Mouse (Mus musculus): ENCODE measurements at regions not wholly inside any gene's neighbourhood (a gene's known extent, or its start where the extent isn't known, plus 50 kb on each side); places are given as distances from the start of the nearest gene placed in this dataset.

DNA sequence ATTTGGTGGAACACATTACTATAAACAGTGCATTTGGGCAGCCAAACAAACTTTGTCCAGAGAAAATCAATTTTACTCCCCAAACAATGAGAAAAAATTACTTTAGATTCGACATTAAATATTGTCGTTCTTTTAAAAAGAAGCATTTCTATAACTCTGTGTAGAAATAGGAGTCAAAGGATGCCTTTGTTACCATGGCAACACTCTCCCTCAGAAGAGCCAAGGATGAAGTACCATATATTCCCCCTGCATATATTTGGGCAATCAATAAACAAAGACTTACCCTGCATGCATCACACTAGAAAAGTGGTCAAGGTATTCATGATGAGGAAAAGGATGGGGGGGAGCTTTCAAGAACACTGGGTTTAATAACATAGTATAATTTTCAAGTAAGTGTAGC lies 70.9 kb upstream of the Tenm2 start:
- TF ChIP-seq CTCF (conservative IDR thresholded peaks at IDR 0.05; ENCODE audit: low read length) = no peak
- TF ChIP-seq NANOG (IDR thresholded peaks at IDR 0.05; ENCODE audit: borderline replicate concordance, low read length) = no peak

Measured in E14TG2a.4 (cell line).